Mouse (Mus musculus): ENCODE results near the gene Kif1c.

The Kif1c gene

DNA sequence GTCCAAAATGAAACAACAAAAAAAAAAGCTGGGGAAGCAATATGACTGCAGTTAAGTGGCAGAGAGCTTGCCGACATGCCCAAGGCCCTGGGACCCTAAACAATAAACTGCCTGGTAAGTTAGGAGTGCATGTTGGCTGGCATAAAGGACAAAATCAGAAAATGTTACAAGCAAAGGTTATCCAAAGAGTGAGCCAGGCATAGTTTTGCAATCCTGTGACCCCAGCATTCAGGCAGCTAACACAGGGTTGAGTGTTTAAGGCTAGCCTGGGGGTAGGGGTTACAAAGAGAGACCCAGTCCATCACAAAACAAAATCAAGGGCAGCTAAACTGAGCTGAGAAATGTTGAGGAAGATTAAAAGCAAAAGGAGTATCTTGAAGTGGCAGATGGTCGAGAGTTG lies 1.3 kb upstream of the Kif1c start:
- DNase-seq: no peak

DNA sequence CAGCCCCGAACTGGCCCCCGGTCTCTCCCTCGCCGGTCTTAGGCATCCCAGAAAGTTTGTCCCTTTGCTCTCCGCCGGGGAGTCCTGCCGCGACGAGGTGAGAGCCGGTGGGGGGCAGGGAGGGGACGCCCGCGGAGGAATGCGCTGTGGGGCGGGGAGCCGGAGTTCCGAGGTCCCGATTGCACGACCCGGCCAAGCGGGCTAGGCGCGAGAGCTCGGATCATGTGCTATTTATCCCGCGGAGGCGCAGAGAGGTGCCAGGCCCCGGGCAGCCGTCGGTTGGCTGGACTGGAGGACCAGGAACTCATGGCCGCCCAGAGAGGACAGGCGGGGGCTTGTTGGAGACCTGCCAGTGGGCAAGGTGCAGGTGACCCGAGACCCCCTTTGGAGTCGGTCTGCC lies 265 bp downstream of the Kif1c start:
- DNase-seq: peak; percentile 55

DNA sequence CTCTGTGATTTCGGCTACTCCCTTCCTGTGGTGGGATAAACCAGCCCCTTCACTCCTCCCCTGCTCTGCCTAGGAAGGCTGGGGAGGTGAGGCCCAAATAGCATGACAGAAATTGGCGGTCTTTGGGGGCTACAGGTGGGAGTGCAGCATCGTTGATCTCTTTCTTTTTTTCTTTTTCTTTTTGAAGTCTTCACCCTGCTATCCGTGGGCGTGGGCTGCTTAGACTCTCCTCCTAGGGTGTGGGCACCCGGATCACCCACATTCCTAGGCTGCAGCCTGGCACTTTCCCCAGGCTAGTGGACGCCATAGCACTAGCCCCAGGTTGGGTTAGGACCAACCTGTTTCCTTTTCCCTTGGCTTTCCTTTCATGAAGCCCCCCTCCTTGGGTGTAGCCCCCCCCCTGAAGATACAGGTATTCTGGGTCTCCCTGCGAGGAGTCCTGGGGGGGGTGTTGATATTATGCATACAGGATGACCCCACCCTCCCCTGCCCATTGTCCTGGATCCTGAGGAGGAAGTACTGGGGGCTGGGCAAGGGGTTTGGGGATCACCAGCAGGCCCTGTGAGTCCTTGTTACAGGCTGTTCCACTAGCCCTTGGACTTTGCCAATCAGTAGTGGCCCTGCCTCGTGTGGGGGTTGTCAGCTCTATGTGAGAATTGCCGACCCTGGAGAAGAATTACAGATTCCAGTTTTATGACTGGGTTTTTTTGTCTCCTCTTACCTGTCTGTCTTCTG lies 1.0 kb downstream of the Kif1c start:
- DNase-seq: no peak

DNA sequence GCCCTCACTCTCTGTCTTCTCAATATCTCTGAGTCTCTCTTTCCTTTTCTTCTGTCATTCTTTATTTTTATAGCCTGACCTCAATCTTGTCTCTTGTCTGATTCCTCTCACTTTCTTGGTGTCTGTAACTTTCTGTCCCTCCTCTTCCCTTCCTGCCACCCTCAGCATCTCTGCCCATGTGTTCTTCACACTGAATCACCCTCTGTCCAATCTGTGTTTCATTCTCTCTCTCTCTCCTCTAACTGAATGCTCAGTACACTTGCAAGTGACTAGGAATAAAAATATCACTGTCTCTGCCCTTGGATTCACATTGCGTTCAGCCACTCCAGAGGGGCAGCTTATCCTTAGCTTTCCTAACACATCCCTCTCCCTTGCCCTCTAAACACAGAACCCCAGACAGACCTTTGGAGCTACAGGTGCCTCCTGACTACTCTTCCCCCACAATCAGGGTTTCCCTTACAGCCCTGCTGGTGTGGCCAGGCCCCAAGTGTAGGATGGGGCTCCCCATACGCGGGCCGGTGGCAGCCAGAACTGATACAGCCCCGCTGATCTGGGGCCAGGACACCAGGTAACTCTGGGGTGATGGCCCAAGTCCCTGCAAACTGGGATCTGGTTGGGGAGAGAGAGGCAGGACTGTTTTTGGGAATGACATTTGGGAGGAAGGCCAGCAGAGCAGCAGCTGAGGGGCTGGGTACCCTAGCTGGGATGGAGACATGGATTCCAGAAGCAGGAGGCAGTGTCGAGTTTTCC lies 1.8 kb downstream of the Kif1c start:
- no peak for DNase-seq

DNA sequence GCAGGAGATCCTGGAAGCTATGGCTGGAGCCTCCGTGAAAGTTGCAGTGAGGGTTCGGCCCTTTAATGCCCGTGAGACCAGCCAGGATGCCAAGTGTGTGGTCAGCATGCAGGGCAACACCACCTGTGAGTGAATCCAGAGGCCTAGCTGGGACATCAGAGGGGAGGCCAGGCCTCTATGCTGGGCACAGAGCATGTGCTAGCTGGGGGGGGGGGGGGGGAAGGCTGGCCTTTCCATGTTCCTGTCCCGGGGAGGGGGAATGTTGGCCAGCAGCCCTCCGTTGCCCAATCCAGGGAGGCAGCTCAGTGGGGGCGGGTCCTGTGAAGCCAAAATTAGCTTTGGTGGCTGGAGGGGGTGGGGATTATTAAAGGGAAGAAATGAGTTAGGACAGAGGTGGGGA lies 2.4 kb downstream of the Kif1c start:
- no peak for DNase-seq

DNA sequence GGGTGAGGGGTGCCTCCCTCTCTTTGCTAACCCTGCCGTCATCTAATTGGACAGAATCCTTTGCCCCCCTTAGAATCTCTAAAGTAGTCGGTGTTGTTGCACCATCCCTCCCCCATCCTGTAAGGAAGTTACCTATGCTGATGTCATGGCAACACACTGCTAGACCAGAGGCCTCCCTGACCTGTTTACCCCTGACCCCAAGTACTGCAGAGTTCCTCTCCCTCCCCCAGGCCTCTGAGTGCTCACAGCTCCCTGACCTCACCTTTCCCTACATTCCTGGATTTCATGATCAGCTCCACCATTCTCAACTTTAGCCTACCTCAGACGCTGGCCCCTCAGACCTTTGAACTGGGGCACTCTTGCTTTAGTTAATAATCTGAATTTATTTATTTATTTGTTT lies 5.8 kb downstream of the Kif1c start:
- DNase-seq: no peak

DNA sequence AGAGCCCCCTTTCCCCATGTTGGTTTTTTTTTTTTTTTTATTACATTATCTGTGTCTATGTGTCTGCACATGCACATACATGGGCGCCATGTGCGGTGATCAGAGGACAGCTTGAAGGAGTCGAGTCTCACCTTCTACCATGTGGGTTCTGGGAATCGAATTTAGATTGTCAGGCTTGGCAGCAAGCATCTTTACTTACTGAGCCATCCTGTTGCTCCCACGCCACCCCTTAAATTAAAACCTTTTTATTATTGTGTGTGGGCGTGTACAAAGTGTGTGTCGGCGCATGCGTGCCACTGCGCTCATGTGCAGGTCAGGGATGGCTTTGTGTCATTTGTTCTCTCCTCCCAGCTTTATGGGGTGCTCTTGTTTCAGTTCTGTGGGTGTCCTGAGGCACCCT lies 10.7 kb downstream of the Kif1c start:
- no peak for DNase-seq

DNA sequence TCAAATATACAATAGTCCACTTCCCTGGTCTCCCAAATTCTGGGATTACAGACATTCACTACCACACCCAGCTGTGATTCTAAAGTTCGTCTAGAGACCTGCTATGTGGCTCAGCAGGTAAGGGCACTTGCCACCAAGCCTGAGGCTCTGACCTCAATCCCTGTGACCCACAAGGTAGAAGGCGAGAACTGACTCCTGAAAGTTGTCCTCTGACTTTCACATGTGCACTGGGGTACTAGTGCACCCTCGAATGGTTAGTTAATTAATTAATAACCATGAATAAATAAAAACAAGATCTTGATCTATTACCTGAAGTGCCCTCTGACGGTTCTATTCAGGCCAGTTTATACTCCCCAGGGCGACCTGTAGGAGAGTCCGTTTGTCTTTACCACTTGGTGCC lies 12.9 kb downstream of the Kif1c start:
- no peak for DNase-seq

DNA sequence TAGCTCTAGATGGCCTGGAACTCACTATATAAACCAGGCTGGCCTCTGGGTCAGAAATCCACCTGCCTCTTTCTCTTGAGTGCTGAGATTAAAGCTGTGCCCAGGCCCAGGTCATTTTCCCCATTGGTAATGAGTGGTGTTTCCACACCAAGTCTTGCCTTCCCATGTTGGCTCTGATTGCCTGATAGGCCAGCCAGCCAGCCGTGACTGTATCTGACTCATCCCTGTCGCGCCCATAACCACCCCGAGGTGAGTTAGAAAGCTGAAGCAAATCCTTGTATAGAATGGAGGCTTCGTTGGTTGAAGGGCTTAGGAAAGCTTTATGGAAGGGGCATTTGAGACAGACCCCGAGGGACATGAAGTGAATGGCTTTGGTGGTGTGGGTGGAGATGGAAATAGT lies 15.5 kb downstream of the Kif1c start:
- no peak for DNase-seq

DNA sequence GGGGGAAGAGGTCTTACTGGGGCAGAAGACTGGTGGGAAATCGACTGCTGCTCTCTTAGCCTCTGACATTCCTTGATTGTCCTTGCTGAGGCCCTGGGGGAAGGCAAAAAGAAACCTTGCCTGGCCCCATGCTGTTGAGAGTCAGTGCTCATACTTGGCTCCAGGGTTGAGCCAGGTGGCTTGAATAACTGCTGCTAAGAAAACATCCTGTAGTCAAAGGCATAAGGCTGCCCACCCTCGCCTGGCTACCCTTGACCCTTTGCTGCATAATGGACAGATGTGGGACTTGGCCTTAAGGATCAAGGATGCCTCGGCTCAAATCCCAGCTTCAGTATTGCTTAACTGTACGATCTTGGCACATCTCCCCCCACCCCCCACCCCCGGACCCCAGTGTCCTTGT lies 18.1 kb downstream of the Kif1c start:
- DNase-seq: no peak

DNA sequence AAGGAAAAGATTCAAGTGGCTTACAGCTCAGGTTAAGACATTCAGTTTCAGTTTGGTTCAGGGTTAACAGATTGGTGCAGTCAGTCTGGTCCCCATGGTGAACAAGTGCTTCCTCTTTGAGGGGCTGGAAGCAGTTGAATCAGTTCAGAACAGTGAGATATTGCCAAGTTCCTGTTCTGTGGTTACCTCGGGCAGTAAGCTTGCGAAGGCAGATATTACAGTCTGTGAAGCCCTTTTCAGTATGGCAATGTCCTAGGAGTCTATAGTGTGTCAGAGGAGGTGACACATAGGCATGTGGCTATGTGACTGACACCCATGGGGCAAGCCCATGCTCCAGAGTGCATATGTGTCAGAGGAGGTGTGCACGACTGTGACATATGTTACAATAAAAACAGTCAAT lies 20.2 kb downstream of the Kif1c start:
- no peak for DNase-seq

DNA sequence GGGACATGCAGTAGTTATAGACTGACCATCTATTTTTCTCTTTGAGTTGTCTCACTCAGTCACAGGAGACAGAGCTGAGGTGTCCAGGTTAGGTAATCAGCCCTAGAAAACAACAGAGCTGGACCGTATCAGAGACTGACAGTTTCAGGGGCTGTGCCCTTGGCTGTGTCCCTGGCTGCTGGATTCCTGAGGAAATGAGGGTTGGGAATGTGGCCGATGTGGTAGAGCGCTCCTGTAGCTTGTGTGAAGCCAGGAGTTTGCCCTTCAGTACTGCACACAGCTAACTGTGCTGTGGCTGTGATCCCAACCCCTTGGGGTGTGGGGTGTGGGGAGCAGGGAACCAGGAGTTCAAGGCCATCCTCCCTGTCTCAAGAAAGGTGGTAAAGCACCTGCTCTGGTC lies 20.7 kb downstream of the Kif1c start:
- DNase-seq: no peak

DNA sequence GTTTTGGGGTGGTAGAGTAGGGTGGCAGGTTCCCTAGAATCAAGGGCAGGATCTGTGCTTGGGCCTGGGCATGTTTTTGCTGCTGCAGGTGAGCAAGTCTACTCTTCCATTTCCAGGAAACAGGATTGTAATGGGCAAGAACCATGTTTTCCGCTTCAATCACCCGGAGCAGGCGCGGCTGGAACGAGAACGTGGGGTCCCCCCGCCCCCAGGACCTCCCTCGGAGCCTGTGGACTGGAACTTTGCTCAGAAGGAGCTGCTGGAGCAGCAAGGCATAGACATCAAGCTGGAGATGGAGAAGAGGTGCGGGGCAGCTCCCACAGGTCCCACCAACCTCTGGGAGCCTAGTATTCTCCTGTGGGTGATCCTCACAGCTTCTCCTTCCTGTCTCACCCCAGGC lies 24.4 kb downstream of the Kif1c start:
- no peak for DNase-seq

DNA sequence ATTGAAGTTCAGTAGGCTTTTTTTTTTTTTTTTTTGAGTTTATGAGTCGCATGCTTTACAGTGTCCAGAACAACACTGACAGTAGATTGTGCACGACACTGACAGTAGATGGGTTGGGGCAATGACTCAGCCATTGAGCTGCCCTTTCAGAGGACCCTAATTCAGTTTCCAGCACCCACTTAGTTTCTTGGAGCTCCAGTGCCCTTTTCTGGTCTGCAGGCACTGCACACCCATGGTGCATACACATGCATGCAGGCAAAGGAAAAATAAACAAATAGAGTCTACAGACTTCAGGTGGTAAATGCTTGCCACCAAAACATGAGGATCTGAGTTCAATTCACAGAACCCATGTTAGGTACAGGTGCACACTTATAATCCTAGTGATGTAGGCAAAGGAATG lies 26.2 kb downstream of the Kif1c start:
- DNase-seq: no peak

DNA sequence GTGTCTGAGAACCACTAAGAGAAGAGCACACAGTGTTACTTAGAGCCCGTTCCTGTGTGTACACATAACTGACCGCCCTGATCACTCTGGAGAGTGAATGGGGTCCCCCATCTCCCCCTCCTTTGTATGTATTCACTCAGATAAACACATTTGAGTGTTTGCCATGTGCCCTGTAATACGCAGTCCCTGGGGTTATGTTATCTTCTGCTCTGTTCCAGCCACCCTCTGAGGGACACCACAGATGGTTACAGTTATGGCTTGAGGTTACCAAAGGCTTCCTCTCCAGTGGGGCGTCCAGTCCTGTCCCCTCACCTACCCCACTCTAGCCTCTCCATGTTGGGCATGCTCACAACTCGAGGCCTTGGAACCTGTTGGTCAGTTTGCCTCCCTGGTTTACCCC lies 27.0 kb downstream of the Kif1c start:
- no peak for DNase-seq

DNA sequence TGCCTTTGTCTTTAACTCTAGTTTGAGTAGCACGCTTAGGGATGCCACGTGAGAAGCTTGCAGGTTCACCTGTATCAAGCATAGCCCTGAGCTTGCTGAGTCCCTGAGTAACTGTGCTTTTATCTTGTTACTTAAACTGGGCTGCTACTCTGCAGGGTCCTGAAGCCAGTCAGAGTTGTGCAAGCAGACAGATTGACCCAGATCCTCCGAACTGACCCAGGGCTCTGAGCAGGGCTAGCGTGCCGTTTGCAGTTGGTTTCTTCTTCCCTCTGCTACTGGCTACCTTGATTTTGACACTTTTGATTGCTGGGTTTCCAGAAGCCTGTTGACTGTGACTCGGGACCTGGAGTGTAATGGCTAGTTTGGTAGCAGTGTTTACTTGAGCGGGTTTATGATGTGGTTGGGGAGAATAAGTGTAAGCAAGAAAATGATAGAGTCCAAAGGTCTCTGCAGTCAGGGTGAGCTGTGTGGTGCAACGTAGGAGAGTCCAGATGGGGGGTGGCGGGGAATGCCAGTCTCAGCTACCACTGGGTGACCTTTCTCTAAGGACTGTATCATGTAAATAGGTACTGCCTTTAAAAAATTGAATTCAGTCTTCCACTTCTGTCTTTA lies 30.2 kb downstream of the Kif1c start:
- DNase-seq: no peak

DNA sequence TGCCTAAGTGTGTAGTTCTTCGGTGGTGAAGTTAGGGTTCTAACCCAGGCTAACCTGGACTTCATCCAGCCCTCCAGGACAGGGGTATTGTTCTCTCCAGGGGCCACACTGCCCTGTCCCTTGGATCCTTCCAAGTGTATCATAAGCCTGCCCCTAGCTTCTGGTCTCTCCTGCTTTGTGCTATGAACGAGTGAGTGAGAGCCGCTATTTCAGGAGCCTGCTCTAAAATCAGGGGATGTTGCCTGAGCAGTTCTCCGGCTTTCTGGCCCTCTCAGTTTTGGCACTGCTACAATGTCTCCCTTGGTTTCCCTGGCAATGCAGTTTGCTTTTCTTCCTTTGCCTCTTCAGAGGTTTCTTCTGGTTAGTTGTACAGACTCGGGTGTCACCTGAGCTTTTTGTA lies 30.8 kb downstream of the Kif1c start:
- DNase-seq: peak; percentile 43

DNA sequence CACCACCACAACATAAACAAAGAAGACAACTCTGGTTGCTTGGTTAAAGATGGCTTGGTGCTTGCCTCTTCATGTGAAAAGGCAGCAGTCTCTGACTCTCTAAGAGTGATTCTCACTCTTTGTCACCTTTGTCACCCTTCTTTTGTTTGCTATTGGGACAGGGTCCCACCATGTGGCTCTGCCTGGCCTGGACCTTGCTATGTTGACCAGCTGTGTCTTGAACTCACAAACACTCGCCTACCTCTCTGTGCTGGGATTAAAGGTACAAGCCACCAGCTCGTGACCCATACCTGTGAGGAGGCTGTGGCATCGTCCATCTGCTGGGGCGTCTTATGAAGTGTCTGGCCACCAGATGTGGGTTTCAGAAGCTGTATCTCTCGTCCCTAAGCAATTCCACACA lies 32.9 kb downstream of the Kif1c start:
- DNase-seq: no peak

DNA sequence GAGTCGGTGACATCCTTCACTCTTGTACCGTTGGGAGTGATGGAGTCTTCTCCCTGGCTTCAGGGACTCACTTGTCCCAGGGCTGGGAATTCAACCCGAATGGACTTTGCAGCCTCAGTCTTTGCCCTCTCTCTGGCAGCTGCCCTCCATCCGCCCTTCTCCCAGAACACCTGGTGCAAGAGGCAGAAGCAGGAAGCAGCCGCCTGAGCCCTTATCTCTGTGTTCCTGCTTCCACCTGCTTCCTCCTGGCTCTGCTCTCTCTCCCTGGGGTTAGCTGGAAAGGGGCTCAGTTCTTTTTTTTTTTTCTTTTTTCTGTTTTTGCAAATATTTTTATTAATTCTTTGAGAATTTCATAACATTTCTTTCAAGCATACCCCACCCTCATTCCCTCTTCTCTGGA lies 37.4 kb downstream of the Kif1c start:
- DNase-seq: no peak

DNA sequence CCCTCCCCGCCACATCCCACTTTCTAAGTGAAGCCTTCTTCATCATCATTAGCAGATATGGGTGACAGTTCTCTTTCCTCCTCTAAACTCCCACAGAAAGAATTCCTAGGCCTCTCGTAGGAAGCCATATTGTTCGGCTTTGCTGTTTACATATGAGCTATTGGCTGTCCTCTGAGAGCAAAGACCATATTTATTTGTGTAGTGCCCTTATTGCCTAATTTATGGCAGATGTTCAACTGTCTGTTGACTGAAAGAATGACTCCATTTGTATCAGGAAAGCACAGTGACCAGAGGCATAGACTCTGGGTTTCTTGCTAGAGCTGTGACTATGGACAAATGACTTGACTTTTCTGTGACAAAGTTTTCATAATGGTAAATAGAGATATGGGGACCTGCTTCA lies 41.3 kb downstream of the Kif1c start:
- DNase-seq: no peak

DNA sequence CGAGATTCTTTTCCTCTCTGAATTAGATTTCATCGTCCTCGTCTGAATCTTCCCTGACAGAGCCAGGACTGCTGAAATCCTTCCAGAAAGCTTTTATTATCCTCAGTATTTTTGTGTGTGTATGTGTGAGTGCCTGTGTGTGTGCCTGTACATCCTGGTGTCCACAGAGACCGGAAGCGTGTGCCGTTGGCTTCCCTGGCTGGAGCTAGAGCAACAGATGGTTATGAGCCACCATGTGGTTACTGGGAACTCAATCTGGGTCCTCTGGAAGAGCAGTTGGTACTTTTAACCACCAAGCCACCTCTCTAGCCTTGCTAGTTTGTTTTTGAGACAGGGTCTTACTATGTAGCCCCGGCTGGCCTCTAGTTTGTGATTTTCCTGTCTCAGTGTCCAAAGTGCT lies 41.8 kb downstream of the Kif1c start:
- DNase-seq: no peak

DNA sequence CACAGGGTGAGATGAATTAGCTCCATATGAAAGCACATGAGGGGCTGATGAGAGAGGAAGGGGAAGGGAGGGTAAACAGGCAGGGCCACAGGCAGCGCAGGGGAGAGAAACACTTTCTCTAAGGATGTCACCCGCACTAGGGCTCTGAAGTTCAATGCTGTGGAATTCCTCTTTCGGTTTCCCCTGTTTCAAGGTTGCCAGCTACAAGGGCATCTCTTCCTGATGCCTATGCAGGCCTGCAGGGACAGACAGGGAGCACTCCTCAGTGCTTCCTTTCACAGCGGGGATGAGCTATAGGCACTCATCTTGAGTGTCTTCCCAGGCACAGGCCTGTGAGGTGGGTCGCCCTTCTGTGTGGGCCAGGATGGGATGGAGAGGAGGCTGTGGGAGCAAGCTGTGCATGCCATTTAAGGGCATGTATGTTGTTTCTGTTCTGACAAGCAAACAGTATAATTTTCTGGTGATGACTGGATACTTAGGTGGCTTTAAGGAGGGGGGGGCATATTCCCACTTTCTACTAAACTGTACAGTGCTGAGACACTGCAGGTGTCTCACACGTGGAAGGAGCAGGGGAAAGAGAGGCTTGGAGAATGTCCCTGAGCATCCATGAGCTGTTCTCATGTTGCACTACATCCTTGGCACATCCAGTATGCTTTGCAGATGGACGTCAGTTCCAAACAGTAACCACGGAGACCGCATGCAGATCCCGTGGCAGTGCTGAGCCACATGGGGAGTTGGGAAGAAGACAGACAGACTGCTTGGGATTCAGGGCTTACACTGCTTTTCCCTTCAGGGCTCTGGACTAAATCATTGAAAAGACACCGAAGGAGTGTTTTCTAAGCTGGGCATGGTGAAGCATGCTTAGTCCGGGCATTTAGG lies 42.5 kb downstream of the Kif1c start:
- peak; percentile 21 for DNase-seq

DNA sequence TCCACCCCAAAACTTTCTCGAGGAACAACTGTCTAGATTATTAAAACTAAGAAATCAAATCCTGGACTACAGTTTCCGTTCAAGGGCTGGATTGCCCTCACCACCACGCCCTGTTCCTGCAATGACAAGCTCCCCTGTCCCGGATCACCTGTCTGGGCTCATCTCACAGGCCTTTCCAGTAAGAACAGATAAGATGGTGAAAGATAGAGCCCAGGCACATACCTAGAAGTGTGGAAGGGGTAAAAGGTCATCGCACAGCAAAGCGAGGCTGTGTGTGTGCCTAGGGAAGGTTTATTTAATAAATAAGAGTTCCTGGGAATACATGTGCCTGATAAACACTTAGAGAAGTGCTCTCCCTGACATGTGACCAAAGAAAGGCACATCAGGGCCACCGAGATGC lies 45.3 kb downstream of the Kif1c start:
- DNase-seq: no peak

Measured in right cerebral cortex, postnatal 25 days (tissue).